Mouse (Mus musculus) erythroid progenitor cell, adult 5-6 weeks (primary cell): ENCODE data around the gene Paf1. TPM values are rescaled to one million over a fixed set of nuclear protein-coding genes. Genes with fewer than 3 reads are reported as not detected.

Experiments used
- ATAC-seq: replicated peaks from 2 replicates; pipeline ENCODE4 v1.8.0; 2016; ENCODE audit warnings: moderate number of reproducible peaks, mild to moderate bottlenecking, moderate TSS enrichment, inconsistent platforms; ENCODE audit not compliant: poor library complexity, low FRiP score, severe bottlenecking
- total RNA-seq, 2 experiments: library from RNA; stranded (forward) in 1 of 2; stranded (reverse) in 1 of 2; fragments of 150-400 nt in 1 of 2; fragments of 186-747, 209-891 nt in 1 of 2; gene quantifications; 2 replicates each; pipeline versions ENCODE4 v1.2.3 to v1.2.4; 2015 to 2017; ENCODE audit warnings: low replicate concordance in 2 of 2

The Paf1 gene
- total RNA-seq, 2 experiments from 2014 or later = 21.4 to 32.5 TPM

- ATAC-seq = no peak
These were observed 25.4 kb downstream of the Paf1 start for GRCm38 (mm10) chr7:28418096-28418670.

GRCm38 (mm10) chr7:28419416-28419815 lies 26.7 kb downstream of the Paf1 start:
- ATAC-seq = no peak

GRCm38 (mm10) chr7:28423018-28423417 lies 30.3 kb downstream of the Paf1 start:
- no peak for ATAC-seq

- no peak for ATAC-seq
These were observed 35.0 kb downstream of the Paf1 start for GRCm38 (mm10) chr7:28427738-28428137.

- no peak for ATAC-seq
These were observed 37.8 kb downstream of the Paf1 start for GRCm38 (mm10) chr7:28430512-28430911.

- ATAC-seq = no peak
These were observed 39.5 kb downstream of the Paf1 start for GRCm38 (mm10) chr7:28432252-28432651.

- ATAC-seq = no peak
These were observed 43.0 kb downstream of the Paf1 start for GRCm38 (mm10) chr7:28435660-28436259.

GRCm38 (mm10) chr7:28436271-28436904 lies 43.6 kb downstream of the Paf1 start:
- peak; percentile 93 for ATAC-seq

- ATAC-seq = peak; percentile 76
These were observed 44.3 kb downstream of the Paf1 start, which contains the start of gene Gmfg for GRCm38 (mm10) chr7:28436932-28437570. Gmfg (plus strand) TSS chr7:28437447.

- no peak for ATAC-seq
These were observed 45.2 kb downstream of the Paf1 start for GRCm38 (mm10) chr7:28437964-28438363.

GRCm38 (mm10) chr7:28438771-28439170 lies 46.0 kb downstream of the Paf1 start:
- ATAC-seq = no peak

GRCm38 (mm10) chr7:28440739-28441138 lies 48.0 kb downstream of the Paf1 start:
- ATAC-seq = no peak

GRCm38 (mm10) chr7:28441776-28442485 lies 49.2 kb downstream of the Paf1 start:
- no peak for ATAC-seq

GRCm38 (mm10) chr7:28442688-28443087 lies 49.9 kb downstream of the Paf1 start:
- ATAC-seq = no peak

- no peak for ATAC-seq
These were observed 51.7 kb downstream of the Paf1 start for GRCm38 (mm10) chr7:28444344-28444974.

- 0 out of 2 replicates have a peak, but pooled peaks have one; percentile 46 for ATAC-seq
These were observed 53.7 kb downstream of the Paf1 start for GRCm38 (mm10) chr7:28446446-28446845.

- ATAC-seq = no peak
These were observed 54.5 kb downstream of the Paf1 start for GRCm38 (mm10) chr7:28447101-28447830.

GRCm38 (mm10) chr7:28447865-28448820 lies 55.4 kb downstream of the Paf1 start:
- no peak for ATAC-seq
